Mouse (Mus musculus) C2C12 (cell line): Measurements from ENCODE around the gene Esam. TPM values are rescaled to one million over a fixed set of nuclear protein-coding genes. Genes with fewer than 3 reads are reported as not detected.

Source experiments
- H3K27me3 ChIP-seq: one replicate; pipeline ENCODE4 v1.6.1; 2011; ENCODE audit not compliant: control insufficient read depth, insufficient read depth, insufficient read length
- H3K36me3 ChIP-seq: one replicate; pipeline ENCODE4 v1.6.1; 2011; ENCODE audit not compliant: control insufficient read depth, insufficient read depth
- H3K4me3 ChIP-seq: one replicate; pipeline ENCODE4 v1.5.1; 2011; ENCODE audit warnings: mild to moderate bottlenecking, control low read depth; ENCODE audit not compliant: poor library complexity, insufficient read depth, severe bottlenecking
- H3K79me2 ChIP-seq: one replicate; pipeline ENCODE4 v1.6.1; 2011; ENCODE audit not compliant: control insufficient read depth, insufficient read depth
- H3K79me3 ChIP-seq: one replicate; pipeline ENCODE4 v1.6.1; 2011; ENCODE audit warnings: low read depth, control low read depth
- H3ac ChIP-seq: one replicate; pipeline ENCODE3; 2011; ENCODE audit warnings: low read depth; ENCODE audit not compliant: control insufficient read depth, insufficient read length
- CEBPB ChIP-seq: IDR thresholded peaks from one replicate; pipeline ENCODE4 v1.6.1; 2011; ENCODE audit warnings: low read depth, mild to moderate bottlenecking, control low read depth, moderate library complexity
- CTCF ChIP-seq: IDR thresholded peaks from one replicate; pipeline ENCODE4 v1.5.1; 2011; ENCODE audit not compliant: control insufficient read depth, insufficient read depth, insufficient read length
- FOSL1 ChIP-seq: IDR thresholded peaks from one replicate; pipeline ENCODE4 v1.8.0; 2011; ENCODE audit warnings: mild to moderate bottlenecking, low read length; ENCODE audit not compliant: poor library complexity, insufficient read depth, severe bottlenecking
- MAX ChIP-seq: IDR thresholded peaks from one replicate; pipeline ENCODE4 v1.6.1; 2011; ENCODE audit warnings: mild to moderate bottlenecking, control low read depth
- MYOD1 ChIP-seq: IDR thresholded peaks from one replicate; pipeline ENCODE4 v1.6.1; 2011; ENCODE audit warnings: low read depth; ENCODE audit not compliant: control insufficient read depth, insufficient read length
- MYOG ChIP-seq: IDR thresholded peaks from one replicate; pipeline ENCODE4 v1.6.1; 2011; ENCODE audit not compliant: control insufficient read depth, insufficient read length; ENCODE audit errors: extremely low read depth
- USF1 ChIP-seq: IDR thresholded peaks from one replicate; pipeline ENCODE4 v1.6.1; 2011; ENCODE audit warnings: low read depth, mild to moderate bottlenecking, control low read depth, moderate library complexity
- polyA plus RNA-seq: library from polyadenylated mRNA; unstranded; fragments of >200 nt; fragmentation: generic; extraction: Trizol; gene quantifications from one replicate; pipeline ENCODE4 v1.2.1, GENCODE M21; 2012; ENCODE audit warnings: missing spikeins

Esam gene
- polyA plus RNA-seq, 1 experiment = 0.06 TPM

DNA sequence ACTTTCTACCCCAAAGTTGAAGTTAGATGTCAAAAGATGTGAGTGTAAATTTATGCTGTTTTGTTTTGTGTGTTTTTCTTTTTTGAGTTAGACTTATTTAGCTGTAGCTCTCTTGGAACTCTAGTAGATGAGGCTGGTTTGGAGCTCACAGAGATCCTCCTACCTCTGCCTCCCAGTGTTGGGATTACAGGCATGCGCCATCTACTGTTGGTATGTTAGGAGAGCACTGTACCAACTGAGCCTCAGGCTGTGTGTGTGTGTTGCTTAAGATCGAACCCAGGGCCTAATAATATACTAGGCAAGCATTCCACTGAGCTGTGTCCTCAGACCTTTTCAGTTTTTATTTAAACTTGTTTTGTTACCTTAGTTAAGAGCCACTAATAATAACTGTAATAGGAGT is 15.8 kb upstream of the Esam start:
- H3K4me3 ChIP-seq = no peak overlapping the region
- H3ac ChIP-seq = no peak overlapping the region
- H3K36me3 ChIP-seq = no peaks in the 10 kb centered on the region
- H3K79me3 ChIP-seq = peaks cover 31% of the 10 kb centered on the region
- H3K27me3 ChIP-seq = no peaks in the 10 kb centered on the region
- no peak for TF ChIP-seq FOSL1
- TF ChIP-seq MYOD1 = no peak
- TF ChIP-seq CTCF = no peak
- TF ChIP-seq MYOG = no peak
- TF ChIP-seq MAX = no peak
- no peak for TF ChIP-seq USF1
- H3K79me2 ChIP-seq = peaks cover 94% of the 10 kb centered on the region

DNA sequence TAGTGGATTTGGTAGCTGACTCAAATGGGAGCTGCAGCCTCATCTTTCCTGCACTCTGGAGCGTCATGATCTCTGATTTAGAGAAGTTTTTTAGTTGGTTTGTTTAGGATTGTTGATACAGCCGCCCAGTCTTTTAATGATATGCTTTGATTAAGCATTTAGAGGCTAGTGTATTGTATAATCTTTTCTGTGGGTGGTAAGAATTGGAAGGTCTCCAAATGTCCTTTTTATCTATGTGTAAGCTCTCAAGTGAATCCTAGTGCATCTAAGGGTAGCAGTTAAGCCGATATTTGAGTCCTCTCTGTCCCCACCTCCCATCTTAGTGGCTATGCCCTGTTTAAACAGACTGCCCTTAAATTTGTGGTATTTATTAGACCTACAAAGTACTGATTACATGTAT is 13.4 kb upstream of the Esam start:
- Histone ChIP-seq H3ac (no peak overlapping the region), H3K27me3 (no peaks in the 10 kb centered on the region), H3K79me3 (peaks cover 27% of the 10 kb centered on the region), H3K79me2 (peaks cover 74% of the 10 kb centered on the region), H3K4me3 (no peak overlapping the region), H3K36me3 (no peaks in the 10 kb centered on the region)
- TF ChIP-seq CTCF (no peak), MYOG (no peak), FOSL1 (no peak), MYOD1 (no peak), CEBPB (no peak), MAX (no peak)

DNA sequence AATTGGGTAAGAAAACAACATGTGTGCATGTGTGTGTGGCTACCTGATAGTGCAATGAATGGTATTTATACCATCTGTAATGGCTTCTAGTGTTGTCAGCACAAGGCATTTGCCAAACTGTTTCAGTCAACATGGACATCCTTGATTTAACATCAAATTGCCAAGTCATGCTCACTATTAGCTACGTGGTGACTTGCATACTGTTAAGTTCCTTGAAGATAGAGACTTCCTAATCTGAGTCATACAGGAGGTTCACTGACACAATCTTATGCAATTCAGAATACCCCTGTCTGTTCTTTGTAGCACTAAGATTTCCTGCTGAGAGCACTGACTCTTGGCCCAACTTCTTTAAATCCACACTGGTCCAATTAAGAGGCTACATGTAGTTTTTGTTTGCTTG is 10.4 kb upstream of the Esam start:
- Histone ChIP-seq H3K4me3 (no peak overlapping the region), H3K36me3 (no peaks in the 10 kb centered on the region), H3ac (no peak overlapping the region), H3K79me2 (peaks cover 45% of the 10 kb centered on the region), H3K27me3 (no peaks in the 10 kb centered on the region), H3K79me3 (peaks cover 19% of the 10 kb centered on the region)
- TF ChIP-seq MAX (no peak), MYOD1 (no peak), CEBPB (no peak)

DNA sequence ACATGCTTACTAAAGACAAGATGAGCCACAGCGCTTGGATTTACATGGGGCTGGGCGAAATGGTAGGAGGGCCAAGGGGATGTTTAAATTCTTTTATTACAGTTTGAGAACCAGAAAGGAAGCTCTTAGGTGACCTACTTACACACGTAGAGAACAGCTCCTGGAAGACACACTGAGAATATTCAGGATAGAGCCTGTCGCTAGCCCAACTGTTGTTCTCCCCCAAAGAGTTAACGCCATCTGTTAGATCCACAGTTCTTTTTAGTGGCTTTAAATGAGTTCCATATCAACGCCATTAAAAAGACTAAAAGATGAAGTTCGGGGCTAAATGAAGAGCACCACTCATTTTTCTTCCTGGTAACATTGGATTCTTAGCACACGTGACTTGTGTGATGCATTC is 8.9 kb upstream of the Esam start:
- Histone ChIP-seq H3K4me3 (no peak overlapping the region), H3K79me2 (peaks cover 32% of the 10 kb centered on the region), H3ac (no peak overlapping the region), H3K79me3 (peaks cover 16% of the 10 kb centered on the region), H3K27me3 (no peaks in the 10 kb centered on the region), H3K36me3 (peaks cover 11% of the 10 kb centered on the region)
- TF ChIP-seq CEBPB = no peak
- no peak for TF ChIP-seq MYOD1
- no peak for TF ChIP-seq MYOG
- no peak for TF ChIP-seq MAX
- no peak for TF ChIP-seq USF1
- TF ChIP-seq CTCF = no peak
- no peak for TF ChIP-seq FOSL1

- Histone ChIP-seq H3K79me2 (peaks cover 22% of the 10 kb centered on the region), H3K4me3 (no peak overlapping the region), H3K79me3 (peaks cover 15% of the 10 kb centered on the region), H3ac (no peak overlapping the region), H3K27me3 (no peaks in the 10 kb centered on the region), H3K36me3 (peaks cover 11% of the 10 kb centered on the region)
- TF ChIP-seq MYOG (no peak), FOSL1 (no peak), CEBPB (no peak), USF1 (no peak), MYOD1 (no peak), MAX (no peak), CTCF (no peak)
Observed at GRCm38 (mm10) chr9:37519995-37520394, 7.9 kb upstream of the Esam start.

DNA sequence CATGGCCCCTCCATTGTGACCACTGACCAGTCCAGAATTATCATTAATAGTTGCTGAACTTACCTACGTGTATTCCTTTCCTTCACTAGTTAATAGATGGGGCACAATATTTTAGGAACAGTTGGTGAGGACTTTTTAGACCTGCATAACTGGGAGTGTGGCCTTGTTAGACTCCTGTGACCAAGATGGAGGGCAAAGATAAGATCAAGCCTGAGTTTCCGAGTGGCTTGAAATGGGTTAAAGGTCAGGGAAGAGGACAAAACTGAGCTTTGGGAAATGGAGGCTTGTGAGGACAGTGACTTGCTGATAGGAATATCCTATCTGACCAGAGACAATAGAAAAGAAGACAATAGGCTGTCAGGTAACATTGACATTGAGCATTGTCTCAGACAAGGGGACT is 2.4 kb upstream of the Esam start:
- no peaks in the 10 kb centered on the region for H3K79me2 ChIP-seq
- no peaks in the 10 kb centered on the region for H3K79me3 ChIP-seq
- H3K27me3 ChIP-seq = no peaks in the 10 kb centered on the region
- peaks cover 19% of the 10 kb centered on the region for H3K36me3 ChIP-seq
- H3K4me3 ChIP-seq = no peak overlapping the region
- TF ChIP-seq MAX = no peak
- no peak for TF ChIP-seq CEBPB
- TF ChIP-seq FOSL1 = no peak
- no peak for TF ChIP-seq CTCF
- TF ChIP-seq USF1 = no peak
- TF ChIP-seq MYOD1 = no peak
- TF ChIP-seq MYOG = no peak
- H3ac ChIP-seq = no peak overlapping the region
